Comparison of ENCODE assay signal across 10 mouse cellular contexts in the genomic region with DNA sequence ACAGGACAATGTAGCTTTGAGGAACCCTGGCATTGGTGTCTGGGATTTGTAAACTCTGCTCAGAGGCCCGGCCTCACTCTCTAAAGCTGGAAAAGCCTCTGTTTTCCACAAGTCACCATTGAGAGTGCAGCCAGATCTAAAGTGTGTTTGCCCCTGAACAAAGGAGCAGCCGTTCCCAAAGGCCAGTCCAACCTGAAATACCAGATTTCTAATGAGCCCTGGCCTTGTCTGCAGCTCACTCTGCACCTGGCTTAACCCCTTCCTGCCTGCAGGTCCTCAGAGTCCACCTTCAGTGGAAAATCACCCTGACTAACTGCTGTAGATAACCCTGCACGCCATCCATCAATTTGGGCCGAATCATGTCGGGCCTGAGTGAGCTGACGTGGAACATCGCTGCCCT. TPM values are rescaled to one million over a fixed set of nuclear protein-coding genes. Genes with fewer than 3 reads are reported as not detected.
DNase-seq lines count a peak whose midpoint lies in the region; ATAC-seq lines count a peak whose summit lies in the region.
"Had no signal": no experiment of that assay in that cellular context is flagged by ENCODE, and none has a peak within 500 bp of the region (broad histone marks: within the 10 kb centered on the region; RNA-seq: fewer than 3 reads in every experiment).

No protein-coding gene starts in this region.

- ATAC-seq in midbrain, embryonic 14.5 days (ENCODE audit: low FRiP score, low TSS enrichment) = no peak
- peak; percentile 81 for ATAC-seq in intestine, embryonic 14.5 days (replicated peaks; ENCODE audit: low FRiP score, low TSS enrichment, low read depth)
- no peak for ATAC-seq in limb, embryonic 12.5 days (ENCODE audit: insufficient number of reproducible peaks, insufficient read depth, low FRiP score, low TSS enrichment, low read depth)
- ATAC-seq in stomach, embryonic 16.5 days (ENCODE audit: insufficient read depth, low FRiP score) = peak; percentile 89

- H3K27me3 ChIP-seq in midbrain, embryonic 10.5 days (ENCODE audit: low read depth, poor library complexity, severe bottlenecking) = peaks cover 51% of the 10 kb centered on the region
- no peaks in the 10 kb centered on the region for H3K27me3 ChIP-seq in midbrain, embryonic 14.5 days (ENCODE audit: control insufficient read depth, insufficient read depth, low read length)
- H3K27me3 ChIP-seq in intestine, embryonic 14.5 days (replicated peaks; ENCODE audit: control insufficient read depth, insufficient read depth, low read length) = no peaks in the 10 kb centered on the region
- H3K27me3 ChIP-seq in limb, embryonic 12.5 days = no peaks in the 10 kb centered on the region
- no peaks in the 10 kb centered on the region for H3K27me3 ChIP-seq in stomach, embryonic 16.5 days (ENCODE audit: control insufficient read depth, insufficient read depth, low read length)

- H3K27ac ChIP-seq in midbrain, embryonic 10.5 days (replicated peaks) = peak overlapping the region; percentile 67
- no peak overlapping the region for H3K27ac ChIP-seq in midbrain, embryonic 14.5 days (replicated peaks; ENCODE audit: low read depth, low read length)
- peak overlapping the region; percentile 89 for H3K27ac ChIP-seq in intestine, embryonic 14.5 days (ENCODE audit: low read depth)
- peak overlapping the region; percentile 57 for H3K27ac ChIP-seq in limb, embryonic 12.5 days
- H3K27ac ChIP-seq in stomach, embryonic 16.5 days (ENCODE audit: low read length) = peak overlapping the region; percentile 87
- H3K27ac ChIP-seq: macrophage had no signal

- no peak overlapping the region for H3K4me2 ChIP-seq in midbrain, embryonic 14.5 days (ENCODE audit: low read length)
- H3K4me2 ChIP-seq in intestine, embryonic 14.5 days (ENCODE audit: low read length) = peak overlapping the region; percentile 26; the same call in 1 of the 2 replicates
- no peak overlapping the region for H3K4me2 ChIP-seq in limb, embryonic 12.5 days
- no peak overlapping the region for H3K4me2 ChIP-seq in stomach, embryonic 16.5 days (ENCODE audit: low read depth, low read length)

- no peaks in the 10 kb centered on the region for H3K36me3 ChIP-seq in midbrain, embryonic 10.5 days
- no peaks in the 10 kb centered on the region for H3K36me3 ChIP-seq in midbrain, embryonic 14.5 days (ENCODE audit: control insufficient read depth, insufficient read depth, low read length)
- no peaks in the 10 kb centered on the region for H3K36me3 ChIP-seq in intestine, embryonic 14.5 days (ENCODE audit: control insufficient read depth, insufficient read depth, low read length)
- no peaks in the 10 kb centered on the region for H3K36me3 ChIP-seq in limb, embryonic 12.5 days
- H3K36me3 ChIP-seq in stomach, embryonic 16.5 days (ENCODE audit: control insufficient read depth, insufficient read depth, low read length) = no peaks in the 10 kb centered on the region
- H3K36me3 ChIP-seq: G1E had no signal

- no peaks in the 10 kb centered on the region for H3K9me3 ChIP-seq in midbrain, embryonic 10.5 days (replicated peaks)
- no peaks in the 10 kb centered on the region for H3K9me3 ChIP-seq in midbrain, embryonic 14.5 days (ENCODE audit: control insufficient read depth, low read length)
- H3K9me3 ChIP-seq in intestine, embryonic 14.5 days (ENCODE audit: control insufficient read depth, low read length) = no peaks in the 10 kb centered on the region
- no peaks in the 10 kb centered on the region for H3K9me3 ChIP-seq in limb, embryonic 12.5 days
- H3K9me3 ChIP-seq in stomach, embryonic 16.5 days (replicated peaks; ENCODE audit: control insufficient read depth, low read length) = no peaks in the 10 kb centered on the region
- H3K9me3 ChIP-seq: G1E had no signal

- H3K9ac ChIP-seq in midbrain, embryonic 14.5 days (replicated peaks; ENCODE audit: low read length) = no peak overlapping the region
- no peak overlapping the region for H3K9ac ChIP-seq in intestine, embryonic 14.5 days (ENCODE audit: low read length)
- H3K9ac ChIP-seq in limb, embryonic 12.5 days (replicated peaks) = 0 out of 2 replicates have a peak overlapping the region, but pooled peaks have one; percentile 34
- no peak overlapping the region for H3K9ac ChIP-seq in stomach, embryonic 16.5 days (ENCODE audit: low read length)

- H3K4me3 ChIP-seq in midbrain, embryonic 10.5 days = no peak overlapping the region
- H3K4me3 ChIP-seq in midbrain, embryonic 14.5 days (replicated peaks; ENCODE audit: low read depth, low read length) = no peak overlapping the region
- no peak overlapping the region for H3K4me3 ChIP-seq in intestine, embryonic 14.5 days (ENCODE audit: low read depth, low read length)
- H3K4me3 ChIP-seq in limb, embryonic 12.5 days (replicated peaks) = no peak overlapping the region
- no peak overlapping the region for H3K4me3 ChIP-seq in stomach, embryonic 16.5 days (replicated peaks; ENCODE audit: low read length)

- WGBS in midbrain, embryonic 10.5 days = 26% methylated on average over 7 of the region's 7 CpGs
- 22% methylated on average over 7 of the region's 7 CpGs for WGBS in midbrain, embryonic 14.5 days
- 20% methylated on average over 7 of the region's 7 CpGs for WGBS in intestine, embryonic 14.5 days
- 20% methylated on average over 7 of the region's 7 CpGs for WGBS in limb, embryonic 12.5 days
- 29% methylated on average over 7 of the region's 7 CpGs for WGBS in stomach, embryonic 16.5 days

- peaks cover 60% of the 10 kb centered on the region for H3K4me1 ChIP-seq in midbrain, embryonic 10.5 days
- H3K4me1 ChIP-seq in midbrain, embryonic 14.5 days (ENCODE audit: control insufficient read depth, insufficient read depth, low read length) = peaks cover 14% of the 10 kb centered on the region; the same call in 1 of the 2 replicates
- H3K4me1 ChIP-seq in intestine, embryonic 14.5 days (replicated peaks; ENCODE audit: control insufficient read depth, insufficient read depth, low read length) = peaks cover 40% of the 10 kb centered on the region
- peaks cover 63% of the 10 kb centered on the region for H3K4me1 ChIP-seq in limb, embryonic 12.5 days (replicated peaks)
- peaks cover 17% of the 10 kb centered on the region for H3K4me1 ChIP-seq in stomach, embryonic 16.5 days (ENCODE audit: control insufficient read depth, insufficient read depth, low read length)

- DNase-seq in midbrain, embryonic 10.5 days (ENCODE audit: low spot score) = no peak
- DNase-seq in midbrain, embryonic 14.5 days = no peak
- peak; percentile 77 for DNase-seq in intestine, embryonic 14.5 days (ENCODE audit: low spot score)
- no peak for DNase-seq in right cerebral cortex, postnatal 25 days
- DNase-seq in layer of hippocampus, postnatal 14 days (ENCODE audit: low spot score in 2 of 2) = no peak
- DNase-seq in left cerebral cortex, adult 18-20 months (ENCODE audit: low spot score in 2 of 2) = no peak

RNA-seq across cellular contexts. Expression of a gene that starts 28.2 kb away (rescaled TPM):
- 23.4 and 25.2 TPM in 2 replicates for polyA plus RNA-seq in midbrain, embryonic 10.5 days (2016; fragmentation: Nextera tagmentation; extraction: Ambion mirVana)
- 20.1 and 25.3 TPM in 2 replicates for polyA plus RNA-seq in midbrain, embryonic 14.5 days (2014; fragmentation: Nextera tagmentation; extraction: Ambion mirVana)
- polyA plus RNA-seq in intestine, embryonic 14.5 days (2014; fragmentation: Nextera tagmentation; extraction: Ambion mirVana) = 27.4 and 28.8 TPM in 2 replicates
- polyA plus RNA-seq in limb, embryonic 12.5 days (2016; fragmentation: Nextera tagmentation; extraction: Ambion mirVana) = 25.7 and 29.0 TPM in 2 replicates
- polyA plus RNA-seq in stomach, embryonic 16.5 days (2015; fragmentation: Nextera tagmentation; extraction: Ambion mirVana) = 29.4 and 30.8 TPM in 2 replicates
- total RNA-seq in layer of hippocampus, postnatal 14 days (2021) = 10 to 100 TPM; 37.1 to 38.4 TPM
- total RNA-seq in left cerebral cortex, adult 18-20 months (2021) = 10 to 100 TPM; 29.7 to 32.6 TPM
- polyA plus RNA-seq: G1E had no signal

Comparison
In these comparisons a context has a peak if more than half of its experiments do, and no peak if none do; other contexts are left out.
1. ATAC-seq: peak in intestine, embryonic 14.5 days (single experiment) and stomach, embryonic 16.5 days (single experiment); none in midbrain, embryonic 14.5 days (single experiment) and limb, embryonic 12.5 days (single experiment).